Mouse (Mus musculus): ENCODE measurements around the gene Sh3pxd2a.

Gene Sh3pxd2a

GRCm38 (mm10) chr19:47455001-47455755 is 9.0 kb downstream of the Sh3pxd2a start:
- DNase-seq: peak; percentile 48

- no peak for DNase-seq
These were observed 9.8 kb downstream of the Sh3pxd2a start for GRCm38 (mm10) chr19:47454167-47455000.

GRCm38 (mm10) chr19:47453352-47453751 is 10.8 kb downstream of the Sh3pxd2a start:
- no peak for DNase-seq

- DNase-seq: no peak
These were observed 11.5 kb downstream of the Sh3pxd2a start for GRCm38 (mm10) chr19:47452682-47453081.

- DNase-seq: no peak
These were observed 12.0 kb downstream of the Sh3pxd2a start for GRCm38 (mm10) chr19:47452211-47452610.

- DNase-seq: no peak
These were observed 12.6 kb downstream of the Sh3pxd2a start for GRCm38 (mm10) chr19:47451476-47452113.

- no peak for DNase-seq
These were observed 13.7 kb downstream of the Sh3pxd2a start for GRCm38 (mm10) chr19:47450261-47451137.

- no peak for DNase-seq
These were observed 14.5 kb downstream of the Sh3pxd2a start for GRCm38 (mm10) chr19:47449513-47450227.

GRCm38 (mm10) chr19:47448618-47449151 is 15.5 kb downstream of the Sh3pxd2a start:
- DNase-seq: no peak

GRCm38 (mm10) chr19:47446841-47447365 is 17.3 kb downstream of the Sh3pxd2a start:
- no peak for DNase-seq

GRCm38 (mm10) chr19:47446130-47446529 is 18.1 kb downstream of the Sh3pxd2a start:
- no peak for DNase-seq

GRCm38 (mm10) chr19:47445726-47446125 is 18.5 kb downstream of the Sh3pxd2a start:
- no peak for DNase-seq

GRCm38 (mm10) chr19:47444488-47444887 is 19.7 kb downstream of the Sh3pxd2a start:
- no peak for DNase-seq

GRCm38 (mm10) chr19:47442294-47442627 is 21.9 kb downstream of the Sh3pxd2a start:
- DNase-seq: no peak

- no peak for DNase-seq
These were observed 22.5 kb downstream of the Sh3pxd2a start for GRCm38 (mm10) chr19:47441541-47442293.

GRCm38 (mm10) chr19:47440967-47441366 is 23.2 kb downstream of the Sh3pxd2a start:
- no peak for DNase-seq

GRCm38 (mm10) chr19:47440435-47440803 is 23.8 kb downstream of the Sh3pxd2a start:
- no peak for DNase-seq

GRCm38 (mm10) chr19:47439726-47440434 is 24.3 kb downstream of the Sh3pxd2a start:
- no peak for DNase-seq

GRCm38 (mm10) chr19:47438445-47438844 is 25.8 kb downstream of the Sh3pxd2a start:
- peak; percentile 30 for DNase-seq

GRCm38 (mm10) chr19:47437040-47437439 is 27.2 kb downstream of the Sh3pxd2a start:
- no peak for DNase-seq

All from liver (tissue).